Mouse (Mus musculus): ENCODE measurements at regions not wholly inside any gene's neighbourhood (a gene's known extent, or its start where the extent isn't known, plus 50 kb on each side); places are given as distances from the start of the nearest gene placed in this dataset.
"Not testable (repeated sequence)": the region's sequence is repeated elsewhere in the genome, so short reads cannot be mapped to it uniquely, and the experiment has no call there.

DNA sequence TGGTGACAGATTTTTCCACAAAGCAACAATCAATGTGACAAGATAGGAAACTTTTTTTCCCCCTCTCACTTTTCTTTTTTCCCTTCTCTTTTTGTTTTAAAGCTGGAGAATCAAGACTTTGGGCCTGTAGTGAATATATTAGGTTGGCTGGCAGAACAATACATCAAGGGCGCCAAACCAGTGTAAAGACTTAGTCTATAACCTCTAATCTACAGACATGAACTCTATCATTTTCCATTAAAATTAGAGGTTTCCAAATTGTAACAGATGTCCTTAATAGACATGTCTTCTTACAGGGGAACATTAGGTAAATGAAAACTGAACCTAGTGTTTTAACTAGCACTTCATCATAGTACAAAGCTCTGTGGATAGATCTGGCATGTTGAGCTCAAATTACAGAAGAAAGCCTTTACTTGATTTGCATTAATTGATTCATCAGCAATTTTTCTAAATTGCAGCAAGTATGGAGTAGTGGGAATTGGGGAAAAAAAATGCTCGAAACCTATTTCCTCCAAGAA, 937.0 kb downstream of the Robo1 start:
- H3K27ac ChIP-seq (replicated peaks; ENCODE audit: low read depth, low read length), result no peak overlapping the region
- no peak overlapping the region for H3K4me2 ChIP-seq (ENCODE audit: low read depth, severe bottlenecking)
- no peak overlapping the region for H3K9ac ChIP-seq (ENCODE audit: low read length)
- no peaks in the 10 kb centered on the region for H3K27me3 ChIP-seq (ENCODE audit: control insufficient read depth, insufficient read depth, low read length)
- ATAC-seq (ENCODE audit: insufficient number of reproducible peaks, low FRiP score, low TSS enrichment, low read depth), result no peak
- no peak for DNase-seq (ENCODE audit: low spot score)
- H3K4me1 ChIP-seq (ENCODE audit: control insufficient read depth, insufficient read depth, low read length), result no peaks in the 10 kb centered on the region
- no peaks in the 10 kb centered on the region for H3K36me3 ChIP-seq (ENCODE audit: control insufficient read depth, insufficient read depth, low read length)
- no peak overlapping the region for H3K4me3 ChIP-seq (ENCODE audit: low read depth, low read length)
- WGBS, result 84% methylated on average over 2 of the region's 2 CpGs
- no peaks in the 10 kb centered on the region for H3K9me3 ChIP-seq (ENCODE audit: control insufficient read depth, low read length)

DNA sequence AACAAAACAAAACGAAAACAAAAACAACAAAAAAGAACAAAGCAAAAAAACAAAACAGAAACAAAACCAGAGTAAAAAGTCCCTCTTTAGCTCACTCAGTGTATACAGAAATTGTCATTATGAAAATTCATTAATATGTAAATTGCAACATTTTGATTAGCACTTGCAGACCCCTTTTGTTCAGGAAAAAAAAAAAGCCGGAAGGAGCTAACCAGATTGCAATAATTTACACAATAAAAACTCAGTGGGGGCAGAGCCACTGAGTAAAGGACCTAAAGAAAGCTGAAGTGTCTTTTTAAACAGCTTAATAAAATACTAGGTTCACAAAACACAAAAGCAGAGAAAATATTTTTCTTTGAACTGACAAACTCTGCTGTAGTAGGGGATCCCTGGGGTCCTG, 922.5 kb downstream of the Robo1 start:
- H3K4me1 ChIP-seq (ENCODE audit: control insufficient read depth, insufficient read depth, low read length), result no peaks in the 10 kb centered on the region
- DNase-seq (ENCODE audit: low spot score) (no peak), ATAC-seq (ENCODE audit: insufficient number of reproducible peaks, low FRiP score, low TSS enrichment, low read depth) (no peak)

DNA sequence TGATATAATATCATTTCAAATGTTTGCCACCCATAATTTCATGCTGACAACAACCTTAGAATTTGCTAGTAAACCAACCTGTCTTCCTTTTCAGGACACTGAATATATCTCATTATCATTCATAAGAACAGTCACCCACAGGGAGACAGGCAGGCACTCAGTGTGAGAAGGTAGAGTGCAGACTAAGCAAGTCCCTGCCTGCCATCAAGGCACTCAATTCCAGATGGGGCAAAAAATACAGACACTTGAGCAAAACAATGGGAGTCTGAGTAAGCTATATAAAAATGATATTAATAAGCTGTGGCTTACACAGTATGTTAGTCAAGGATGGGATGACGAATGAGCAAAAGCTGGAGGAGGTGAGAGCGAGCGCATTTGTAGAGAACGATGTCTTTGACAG, 909.4 kb downstream of the Robo1 start:
- Histone ChIP-seq H3K36me3 (ENCODE audit: control insufficient read depth, insufficient read depth, low read length) (no peaks in the 10 kb centered on the region), H3K27me3 (ENCODE audit: control insufficient read depth, insufficient read depth, low read length) (no peaks in the 10 kb centered on the region), H3K27ac (replicated peaks; ENCODE audit: low read depth, low read length) (no peak overlapping the region), H3K9ac (ENCODE audit: low read length) (no peak overlapping the region), H3K9me3 (ENCODE audit: control insufficient read depth, low read length) (no peaks in the 10 kb centered on the region), H3K4me2 (ENCODE audit: low read depth, severe bottlenecking) (no peak overlapping the region), H3K4me3 (ENCODE audit: low read depth, low read length) (no peak overlapping the region), H3K4me1 (ENCODE audit: control insufficient read depth, insufficient read depth, low read length) (no peaks in the 10 kb centered on the region)
- WGBS, result 83% methylated on average over 4 of the region's 4 CpGs
- ATAC-seq (ENCODE audit: insufficient number of reproducible peaks, low FRiP score, low TSS enrichment, low read depth) (no peak), DNase-seq (ENCODE audit: low spot score) (no peak)

More for the DNA sequence above, 922.5 kb downstream of the Robo1 start:
- Histone ChIP-seq H3K36me3 (ENCODE audit: control insufficient read depth, insufficient read depth, low read length) (no peaks in the 10 kb centered on the region), H3K4me2 (ENCODE audit: low read depth, severe bottlenecking) (no peak overlapping the region), H3K27ac (replicated peaks; ENCODE audit: low read depth, low read length) (no peak overlapping the region), H3K9me3 (ENCODE audit: control insufficient read depth, low read length) (no peaks in the 10 kb centered on the region), H3K4me3 (ENCODE audit: low read depth, low read length) (no peak overlapping the region), H3K9ac (ENCODE audit: low read length) (no peak overlapping the region), H3K27me3 (ENCODE audit: control insufficient read depth, insufficient read depth, low read length) (no peaks in the 10 kb centered on the region)
- WGBS, result 68% methylated on average over 2 of the region's 2 CpGs

DNA sequence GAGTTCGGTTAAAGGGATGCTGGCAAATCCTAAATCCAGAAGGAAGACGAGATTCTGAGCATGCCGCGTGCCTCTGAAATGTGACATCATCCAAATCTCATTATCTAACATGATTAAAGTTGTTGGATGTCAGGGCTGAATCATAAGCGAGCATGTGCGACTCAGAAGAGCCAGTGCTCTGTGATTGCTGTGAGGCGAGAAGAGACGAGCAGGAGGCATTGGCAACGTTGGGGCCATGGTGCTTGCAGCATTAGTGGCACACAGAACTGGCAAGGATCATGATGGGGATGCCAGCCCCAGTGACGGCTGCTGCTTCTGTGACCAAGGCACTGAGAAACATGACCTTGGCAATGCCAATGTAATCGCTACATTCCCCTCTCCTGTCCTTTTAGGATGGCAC, 895.4 kb downstream of the Robo1 start:
- DNase-seq (ENCODE audit: low spot score) (no peak), ATAC-seq (ENCODE audit: insufficient number of reproducible peaks, low FRiP score, low TSS enrichment, low read depth) (no peak)
- Histone ChIP-seq H3K4me2 (ENCODE audit: low read depth, severe bottlenecking) (no peak overlapping the region), H3K9ac (ENCODE audit: low read length) (no peak overlapping the region), H3K4me3 (ENCODE audit: low read depth, low read length) (no peak overlapping the region), H3K27ac (replicated peaks; ENCODE audit: low read depth, low read length) (no peak overlapping the region), H3K27me3 (ENCODE audit: control insufficient read depth, insufficient read depth, low read length) (no peaks in the 10 kb centered on the region), H3K36me3 (ENCODE audit: control insufficient read depth, insufficient read depth, low read length) (no peaks in the 10 kb centered on the region), H3K4me1 (ENCODE audit: control insufficient read depth, insufficient read depth, low read length) (no peaks in the 10 kb centered on the region), H3K9me3 (ENCODE audit: control insufficient read depth, low read length) (no peaks in the 10 kb centered on the region)
- 92% methylated on average over 11 of the region's 11 CpGs for WGBS

DNA sequence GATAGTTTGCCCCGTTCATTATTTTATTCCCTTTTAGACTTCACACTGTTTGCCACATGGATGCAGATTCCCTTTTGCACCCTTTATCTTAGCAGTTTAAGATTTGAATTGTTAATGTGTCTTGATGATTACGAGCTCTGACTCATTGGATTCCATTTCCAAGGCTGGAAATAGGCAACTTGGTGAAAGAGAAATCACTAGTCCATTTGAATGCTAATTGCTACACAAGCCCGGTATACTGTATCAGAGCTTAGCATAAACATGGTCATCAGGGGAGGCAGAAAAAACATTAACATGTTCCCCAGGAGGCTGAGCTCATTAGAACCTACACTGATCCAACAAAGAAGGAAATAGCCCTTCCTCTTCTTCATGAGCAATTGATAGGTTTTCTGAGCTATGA, 892.9 kb downstream of the Robo1 start:
- Histone ChIP-seq H3K27ac (replicated peaks; ENCODE audit: low read depth, low read length) (no peak overlapping the region), H3K4me1 (ENCODE audit: control insufficient read depth, insufficient read depth, low read length) (no peaks in the 10 kb centered on the region), H3K9me3 (ENCODE audit: control insufficient read depth, low read length) (no peaks in the 10 kb centered on the region), H3K4me2 (ENCODE audit: low read depth, severe bottlenecking) (no peak overlapping the region), H3K9ac (ENCODE audit: low read length) (no peak overlapping the region), H3K36me3 (ENCODE audit: control insufficient read depth, insufficient read depth, low read length) (no peaks in the 10 kb centered on the region), H3K4me3 (ENCODE audit: low read depth, low read length) (no peak overlapping the region), H3K27me3 (ENCODE audit: control insufficient read depth, insufficient read depth, low read length) (no peaks in the 10 kb centered on the region)
- 60% methylated on average over 3 of the region's 3 CpGs for WGBS
- no peak for ATAC-seq (ENCODE audit: insufficient number of reproducible peaks, low FRiP score, low TSS enrichment, low read depth)
- DNase-seq (ENCODE audit: low spot score), result no peak

DNA sequence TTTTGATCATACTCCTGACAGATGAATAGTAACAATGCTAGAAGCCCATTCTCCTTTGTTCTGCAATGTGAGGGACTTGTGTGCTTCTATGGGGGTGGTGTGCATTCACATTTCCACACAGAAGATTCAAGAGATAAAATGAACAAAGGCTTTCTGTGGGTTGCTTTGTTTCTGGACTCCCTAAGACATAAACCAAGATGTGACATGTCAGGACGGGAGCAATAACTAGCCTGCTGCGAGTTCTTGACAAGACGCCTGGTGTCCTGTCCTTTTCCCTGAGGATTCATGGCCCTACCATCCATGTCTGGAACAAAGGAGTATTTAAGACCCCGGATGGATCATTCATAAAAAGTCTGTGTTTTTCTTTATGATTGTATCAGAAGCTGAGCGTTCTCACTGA, 874.7 kb downstream of the Robo1 start:
- H3K27ac ChIP-seq (replicated peaks; ENCODE audit: low read depth, low read length), result no peak overlapping the region
- ATAC-seq (ENCODE audit: insufficient number of reproducible peaks, low FRiP score, low TSS enrichment, low read depth) (no peak), DNase-seq (ENCODE audit: low spot score) (no peak)
- H3K9ac ChIP-seq (ENCODE audit: low read length), result no peak overlapping the region
- H3K36me3 ChIP-seq (ENCODE audit: control insufficient read depth, insufficient read depth, low read length), result no peaks in the 10 kb centered on the region
- no peaks in the 10 kb centered on the region for H3K4me1 ChIP-seq (ENCODE audit: control insufficient read depth, insufficient read depth, low read length)
- no peak overlapping the region for H3K4me3 ChIP-seq (ENCODE audit: low read depth, low read length)
- no peak overlapping the region for H3K4me2 ChIP-seq (ENCODE audit: low read depth, severe bottlenecking)
- no peaks in the 10 kb centered on the region for H3K27me3 ChIP-seq (ENCODE audit: control insufficient read depth, insufficient read depth, low read length)
- H3K9me3 ChIP-seq (ENCODE audit: control insufficient read depth, low read length), result no peaks in the 10 kb centered on the region
- 82% methylated on average over 5 of the region's 5 CpGs for WGBS

DNA sequence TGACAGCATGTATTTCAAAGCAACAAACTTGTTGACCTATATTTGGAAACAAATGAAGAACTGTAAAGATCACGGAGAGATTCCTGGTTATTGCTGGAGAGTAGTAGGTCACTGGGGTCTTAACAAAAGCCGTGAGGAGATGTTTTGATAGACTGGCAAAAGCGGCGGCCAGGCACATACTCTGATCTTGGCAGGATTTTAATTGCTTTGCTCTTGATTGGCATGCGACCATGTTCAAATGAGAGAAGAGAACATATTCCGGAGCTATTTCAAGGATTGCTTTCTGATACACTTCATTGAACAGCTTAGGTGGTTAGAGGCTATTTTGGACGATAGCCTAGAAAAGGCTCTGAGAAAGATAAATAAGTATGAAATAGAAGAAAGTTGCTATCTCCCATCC, 874.2 kb downstream of the Robo1 start:
- no peak for ATAC-seq (ENCODE audit: insufficient number of reproducible peaks, low FRiP score, low TSS enrichment, low read depth)
- H3K4me3 ChIP-seq (ENCODE audit: low read depth, low read length), result no peak overlapping the region
- H3K9ac ChIP-seq (ENCODE audit: low read length), result no peak overlapping the region

DNA sequence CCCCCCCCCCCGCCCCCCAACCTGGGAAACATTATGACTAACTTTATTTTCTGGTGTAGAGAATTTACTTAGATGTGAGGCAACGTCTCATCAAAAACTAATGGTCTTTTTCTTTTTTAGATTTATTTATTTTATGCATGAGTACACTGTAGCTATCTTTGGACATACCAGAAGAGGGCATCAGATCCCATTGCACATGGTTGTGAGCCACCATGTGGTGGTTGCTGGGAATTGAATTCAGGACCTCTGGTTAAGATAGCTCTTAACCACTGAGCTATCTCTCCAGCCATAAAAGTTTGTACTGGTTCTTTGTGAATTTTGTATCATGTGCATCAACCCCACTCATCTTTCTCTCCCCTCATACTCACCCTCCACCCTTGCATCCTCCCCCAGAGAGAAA, 847.3 kb downstream of the Robo1 start:
- H3K4me1 ChIP-seq (ENCODE audit: control insufficient read depth, insufficient read depth, low read length), result no peaks in the 10 kb centered on the region
- H3K4me3 ChIP-seq (ENCODE audit: low read depth, low read length), result no peak overlapping the region
- H3K9me3 ChIP-seq (ENCODE audit: control insufficient read depth, low read length), result no peaks in the 10 kb centered on the region
- no peaks in the 10 kb centered on the region for H3K27me3 ChIP-seq (ENCODE audit: control insufficient read depth, insufficient read depth, low read length)
- no peak overlapping the region for H3K27ac ChIP-seq (replicated peaks; ENCODE audit: low read depth, low read length)
- no peak overlapping the region for H3K4me2 ChIP-seq (ENCODE audit: low read depth, severe bottlenecking)
- DNase-seq (ENCODE audit: low spot score) (no peak), ATAC-seq (ENCODE audit: insufficient number of reproducible peaks, low FRiP score, low TSS enrichment, low read depth) (no peak)
- 72% methylated on average over 2 of the region's 2 CpGs for WGBS
- H3K9ac ChIP-seq (ENCODE audit: low read length), result no peak overlapping the region
- H3K36me3 ChIP-seq (ENCODE audit: control insufficient read depth, insufficient read depth, low read length), result no peaks in the 10 kb centered on the region

More for the DNA sequence above, 874.2 kb downstream of the Robo1 start:
- Histone ChIP-seq H3K27ac (replicated peaks; ENCODE audit: low read depth, low read length) (no peak overlapping the region), H3K36me3 (ENCODE audit: control insufficient read depth, insufficient read depth, low read length) (no peaks in the 10 kb centered on the region), H3K9me3 (ENCODE audit: control insufficient read depth, low read length) (no peaks in the 10 kb centered on the region), H3K4me1 (ENCODE audit: control insufficient read depth, insufficient read depth, low read length) (no peaks in the 10 kb centered on the region), H3K27me3 (ENCODE audit: control insufficient read depth, insufficient read depth, low read length) (no peaks in the 10 kb centered on the region), H3K4me2 (ENCODE audit: low read depth, severe bottlenecking) (no peak overlapping the region)
- 92% methylated on average over 7 of the region's 7 CpGs for WGBS
- no peak for DNase-seq (ENCODE audit: low spot score)

DNA sequence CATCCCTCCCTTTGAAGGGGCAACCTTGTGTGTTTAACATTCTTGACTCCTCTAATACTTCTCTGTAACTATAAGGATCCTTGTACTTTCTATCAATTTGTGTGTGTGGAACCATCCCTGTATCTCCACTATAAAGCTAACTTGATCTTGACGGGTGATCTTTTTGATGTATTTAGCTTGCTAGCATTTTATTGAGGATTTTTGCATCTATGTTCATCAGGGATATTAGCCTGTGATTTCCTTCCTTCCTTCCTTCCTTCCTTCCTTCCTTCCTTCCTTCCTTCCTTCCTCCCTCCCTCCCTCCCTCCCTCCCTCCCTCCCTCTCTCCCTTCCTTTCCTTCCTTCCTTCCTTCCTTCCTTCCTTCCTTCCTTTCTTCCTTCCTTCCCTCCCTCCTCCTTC, 819.8 kb downstream of the Robo1 start:
- H3K9ac ChIP-seq (ENCODE audit: low read length); ATAC-seq (ENCODE audit: insufficient number of reproducible peaks, low FRiP score, low TSS enrichment, low read depth): not testable (repeated sequence)
- 97% methylated on average over 1 of the region's 1 CpGs for WGBS

More for the DNA sequence above, 819.8 kb downstream of the Robo1 start:
- not testable (repeated sequence) for H3K27me3 ChIP-seq (ENCODE audit: control insufficient read depth, insufficient read depth, low read length); DNase-seq (ENCODE audit: low spot score); H3K36me3 ChIP-seq (ENCODE audit: control insufficient read depth, insufficient read depth, low read length); H3K27ac ChIP-seq (replicated peaks; ENCODE audit: low read depth, low read length); H3K9me3 ChIP-seq (ENCODE audit: control insufficient read depth, low read length); H3K4me1 ChIP-seq (ENCODE audit: control insufficient read depth, insufficient read depth, low read length); H3K4me3 ChIP-seq (ENCODE audit: low read depth, low read length); H3K4me2 ChIP-seq (ENCODE audit: low read depth, severe bottlenecking)

Measured in limb, embryonic 11.5 days (tissue).